Mouse (Mus musculus) bone marrow macrophage, adult 2 months (primary cell): ENCODE results near the gene Tbc1d22b. TPM values are rescaled to one million over a fixed set of nuclear protein-coding genes. Genes with fewer than 3 reads are reported as not detected.

Experiments used
- H3K27ac ChIP-seq: 2 replicates; pipeline ENCODE4 v1.5.1; 2012; ENCODE audit warnings: low read depth, low read length; ENCODE audit not compliant: insufficient read depth
- H3K4me1 ChIP-seq: 2 replicates; pipeline ENCODE4 v1.6.1; 2012; ENCODE audit warnings: low read length; ENCODE audit not compliant: control insufficient read depth, insufficient read depth
- H3K4me3 ChIP-seq: 2 replicates; pipeline ENCODE4 v1.5.1; 2012; ENCODE audit warnings: mild to moderate bottlenecking, low read length, moderate library complexity; ENCODE audit not compliant: insufficient read depth
- CTCF ChIP-seq: IDR thresholded peaks from 2 replicates; pipeline ENCODE4 v1.5.1; 2012; ENCODE audit warnings: low read depth, mild to moderate bottlenecking, low read length, moderate library complexity
- POLR2A ChIP-seq: IDR thresholded peaks from 2 replicates; pipeline ENCODE4 v1.6.1; 2012; ENCODE audit warnings: mild to moderate bottlenecking, low read depth, low read length, borderline replicate concordance
- polyA plus RNA-seq: library from polyadenylated mRNA; stranded (reverse); fragments of >200 nt; gene quantifications from 2 replicates; pipeline ENCODE4 v1.2.4, GENCODE M21; 2012; ENCODE audit not compliant: missing spikeins, insufficient read depth, insufficient read length

The Tbc1d22b gene
- polyA plus RNA-seq, 1 experiment: 10.8 TPM

GRCm38 (mm10) chr17:29637895-29638294 lies 88.3 kb downstream of the Tbc1d22b start:
- H3K4me3 ChIP-seq: no peak overlapping the region
- TF ChIP-seq POLR2A: no peak
- no peak for TF ChIP-seq CTCF
- H3K4me1 ChIP-seq: no peaks in the 10 kb centered on the region
- no peak overlapping the region for H3K27ac ChIP-seq

GRCm38 (mm10) chr17:29640971-29641370 lies 91.4 kb downstream of the Tbc1d22b start:
- no peaks in the 10 kb centered on the region for H3K4me1 ChIP-seq
- no peak overlapping the region for H3K4me3 ChIP-seq
- TF ChIP-seq CTCF (no peak), POLR2A (no peak)
- no peak overlapping the region for H3K27ac ChIP-seq

- H3K27ac ChIP-seq: no peak overlapping the region
These were observed 92.6 kb downstream of the Tbc1d22b start for GRCm38 (mm10) chr17:29642219-29642618.

More at GRCm38 (mm10) chr17:29642219-29642618, 92.6 kb downstream of the Tbc1d22b start:
- Histone ChIP-seq H3K4me1 (no peaks in the 10 kb centered on the region), H3K4me3 (no peak overlapping the region)
- TF ChIP-seq POLR2A (no peak), CTCF (no peak)

Other genes starting within 250 kb of the Tbc1d22b start
- 0.41 TPM in 1 of 2 replicates, not detected in the other for gene Pi16, start 232.1 kb upstream of the Tbc1d22b start, polyA plus RNA-seq
- 129 and 138 TPM in 2 replicates for gene Mtch1, start 201.9 kb upstream of the Tbc1d22b start, polyA plus RNA-seq
- 136 and 152 TPM in 2 replicates for gene Fgd2, start 188.9 kb upstream of the Tbc1d22b start, polyA plus RNA-seq
- gene Pim1, start 59.0 kb upstream of the Tbc1d22b start, polyA plus RNA-seq: 84.5 and 85.2 TPM in 2 replicates
- not detected in 2 replicates for gene Gm17657, start 147 bp upstream of the Tbc1d22b start, polyA plus RNA-seq
- not detected in 2 replicates for gene Tmem217, start 2.6 kb downstream of the Tbc1d22b start, polyA plus RNA-seq
- gene Rnf8, start 65.0 kb downstream of the Tbc1d22b start, polyA plus RNA-seq: 20.2 and 22.5 TPM in 2 replicates
- gene Gm28043, start 65.1 kb downstream of the Tbc1d22b start, polyA plus RNA-seq: 2.8 and 3.3 TPM in 2 replicates
- 60.7 and 61.3 TPM in 2 replicates for gene Cmtr1, start 110.8 kb downstream of the Tbc1d22b start, polyA plus RNA-seq
- gene Ccdc167, start 167.3 kb downstream of the Tbc1d22b start, polyA plus RNA-seq: 14.5 and 16.3 TPM in 2 replicates